Mouse (Mus musculus): ENCODE measurements around the gene Fadd.

DNA sequence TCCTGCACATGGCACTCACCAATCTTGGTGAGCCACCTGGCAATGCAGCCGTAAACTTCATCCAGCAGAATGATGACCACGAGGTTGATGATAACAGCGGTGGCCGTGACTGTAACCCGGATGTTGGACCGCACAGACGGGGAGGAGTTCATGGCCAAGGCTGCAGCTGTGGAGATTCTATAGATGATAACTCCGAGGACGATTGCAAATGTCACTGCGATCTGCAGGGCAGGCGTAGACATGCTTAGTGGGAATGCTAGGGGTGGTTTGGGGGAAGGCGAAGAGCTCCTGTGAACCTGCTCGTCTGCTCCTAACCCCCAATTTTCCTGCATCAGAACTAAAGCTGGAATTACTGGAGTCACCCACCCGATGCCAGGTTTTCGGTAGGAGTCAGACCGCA lies 29.3 kb upstream of the Fadd start:
- TF ChIP-seq CTCF (IDR thresholded peaks at IDR 0.05; ENCODE audit: low read depth) (no peak), EP300 (optimal IDR thresholded peaks at IDR 0.05) (no peak)
